Mouse (Mus musculus) spleen, adult 2 months (tissue): ENCODE results near the gene Tlk2. TPM values are rescaled to one million over a fixed set of nuclear protein-coding genes. Genes with fewer than 3 reads are reported as not detected.

ENCODE experiments used
- DNase-seq, 2 experiments: peaks; one replicate each; pipeline versions ENCODE4 v3.0.0 to v3.0.0-alpha.2; 2012 to 2021; ENCODE audit warnings: low spot score in 2 of 2, low read depth in 1 of 2
- H3K27ac ChIP-seq: fragments of 200-500 bp; 2 replicates; pipeline ENCODE4 v1.5.1; 2012; ENCODE audit warnings: low read length, inconsistent platforms; ENCODE audit not compliant: insufficient read depth
- H3K27me3 ChIP-seq: fragments of 200-500 bp; 2 replicates; pipeline ENCODE4 v1.6.1; 2012; ENCODE audit warnings: mild to moderate bottlenecking, moderate library complexity, low read length, inconsistent platforms; ENCODE audit not compliant: control insufficient read depth, insufficient read depth
- H3K36me3 ChIP-seq: fragments of 200-500 bp; 2 replicates; pipeline ENCODE4 v1.6.1; 2012; ENCODE audit warnings: mild to moderate bottlenecking, low read length, inconsistent platforms; ENCODE audit not compliant: control insufficient read depth, insufficient read depth
- H3K4me1 ChIP-seq: fragments of 200-500 bp; 2 replicates; pipeline ENCODE4 v1.6.1; 2011; ENCODE audit warnings: inconsistent platforms; ENCODE audit not compliant: control insufficient read depth, insufficient read depth, insufficient read length
- H3K4me3 ChIP-seq: fragments of 200-500 bp; 2 replicates; pipeline ENCODE4 v1.5.1; 2011; ENCODE audit warnings: mild to moderate bottlenecking, inconsistent platforms; ENCODE audit not compliant: insufficient read depth, insufficient read length; ENCODE audit errors: extremely low read depth
- CTCF ChIP-seq: fragments of 200-500 bp; IDR thresholded peaks from 2 replicates; pipeline ENCODE4 v1.5.1; 2011; ENCODE audit warnings: mild to moderate bottlenecking, inconsistent platforms; ENCODE audit not compliant: insufficient read depth, insufficient read length, insufficient replicate concordance; ENCODE audit errors: extremely low read depth
- POLR2A ChIP-seq: fragments of 200-500 bp; IDR thresholded peaks from 2 replicates; pipeline ENCODE4 v1.6.1; 2011; ENCODE audit warnings: low read depth, low read length, inconsistent platforms
- WGBS: fragments of 180-500 bp; shearing (Covaris S2); methylation state at CpG from one replicate; pipeline ENCODE4 v1.1.7; 2018; 5-methylcytosine and 5-hydroxymethylcytosine counted together
- polyA plus RNA-seq: library from polyadenylated mRNA; depleted of rRNA; stranded (reverse); fragments of >200 nt; gene quantifications from 2 replicates; pipeline ENCODE4 v1.2.3, GENCODE M21; 2012

The Tlk2 gene
- polyA plus RNA-seq, 1 experiment, result 9.0 TPM

GRCm38 (mm10) chr11:105296084-105296483 is 117.5 kb downstream of the Tlk2 start:
- Histone ChIP-seq H3K4me1 (peaks cover 6% of the 10 kb centered on the region), H3K27ac (no peak overlapping the region), H3K36me3 (no peaks in the 10 kb centered on the region), H3K27me3 (peaks cover 10% of the 10 kb centered on the region), H3K4me3 (no peak overlapping the region)
- DNase-seq, result no peak
- 89% methylated on average over 10 of the region's 10 CpGs for WGBS
- TF ChIP-seq POLR2A (no peak), CTCF (no peak)

- no peak for DNase-seq
- Histone ChIP-seq H3K4me3 (no peak overlapping the region), H3K4me1 (no peaks in the 10 kb centered on the region), H3K27ac (no peak overlapping the region), H3K27me3 (no peaks in the 10 kb centered on the region), H3K36me3 (no peaks in the 10 kb centered on the region)
- 90% methylated on average over 7 of the region's 7 CpGs for WGBS
- no peak for TF ChIP-seq POLR2A
- no peak for TF ChIP-seq CTCF
These were observed 131.6 kb downstream of the Tlk2 start for GRCm38 (mm10) chr11:105310197-105310596.

- Histone ChIP-seq H3K36me3 (no peaks in the 10 kb centered on the region), H3K27ac (no peak overlapping the region), H3K27me3 (no peaks in the 10 kb centered on the region), H3K4me3 (no peak overlapping the region), H3K4me1 (no peaks in the 10 kb centered on the region)
- TF ChIP-seq CTCF (no peak), POLR2A (no peak)
- WGBS, result 14% methylated on average over 24 of the region's 24 CpGs
- no peak for DNase-seq
These were observed 132.8 kb downstream of the Tlk2 start for GRCm38 (mm10) chr11:105311291-105311975.

GRCm38 (mm10) chr11:105312311-105312942 is 133.8 kb downstream of the Tlk2 start:
- H3K36me3 ChIP-seq, result no peaks in the 10 kb centered on the region
- no peak overlapping the region for H3K4me3 ChIP-seq
- no peaks in the 10 kb centered on the region for H3K27me3 ChIP-seq
- TF ChIP-seq CTCF (no peak), POLR2A (no peak)
- no peak for DNase-seq
- H3K4me1 ChIP-seq, result no peaks in the 10 kb centered on the region
- no peak overlapping the region for H3K27ac ChIP-seq
- 76% methylated on average over 12 of the region's 12 CpGs for WGBS

GRCm38 (mm10) chr11:105312972-105313632 is 134.5 kb downstream of the Tlk2 start:
- no peak for DNase-seq
- TF ChIP-seq CTCF (no peak), POLR2A (no peak)
- Histone ChIP-seq H3K36me3 (no peaks in the 10 kb centered on the region), H3K27ac (no peak overlapping the region), H3K4me1 (no peaks in the 10 kb centered on the region), H3K27me3 (no peaks in the 10 kb centered on the region), H3K4me3 (no peak overlapping the region)
- WGBS, result 19% methylated on average over 10 of the region's 10 CpGs

GRCm38 (mm10) chr11:105313633-105314014 is 135.0 kb downstream of the Tlk2 start:
- Histone ChIP-seq H3K4me1 (no peaks in the 10 kb centered on the region), H3K36me3 (no peaks in the 10 kb centered on the region), H3K4me3 (no peak overlapping the region), H3K27ac (no peak overlapping the region), H3K27me3 (no peaks in the 10 kb centered on the region)
- 66% methylated on average over 8 of the region's 8 CpGs for WGBS
- TF ChIP-seq POLR2A (no peak), CTCF (no peak)
- DNase-seq, result no peak

- WGBS, result 83% methylated on average over 8 of the region's 8 CpGs
- no peak overlapping the region for H3K27ac ChIP-seq
- DNase-seq, result no peak
- TF ChIP-seq POLR2A (no peak), CTCF (no peak)
- H3K36me3 ChIP-seq, result no peaks in the 10 kb centered on the region
- no peak overlapping the region for H3K4me3 ChIP-seq
- no peaks in the 10 kb centered on the region for H3K4me1 ChIP-seq
- H3K27me3 ChIP-seq, result no peaks in the 10 kb centered on the region
These were observed 136.7 kb downstream of the Tlk2 start for GRCm38 (mm10) chr11:105315296-105315695.
